Mouse (Mus musculus): ENCODE measurements at regions not wholly inside any gene's neighbourhood (a gene's known extent, or its start where the extent isn't known, plus 50 kb on each side); places are given as distances from the start of the nearest gene placed in this dataset.

GRCm38 (mm10) chr1:35685651-35686050, 382.5 kb upstream of the Hs6st1 start:
- TF ChIP-seq POLR2A (IDR thresholded peaks at IDR 0.05; ENCODE audit: low read depth, low read length) (no peak), CTCF (IDR thresholded peaks at IDR 0.05; ENCODE audit: extremely low read depth, insufficient read depth, insufficient read length, insufficient replicate concordance) (no peak)
